Mouse (Mus musculus) lung, postnatal 0 days (tissue): ENCODE measurements around the gene Dolk.

ENCODE experiments used
- CTCF ChIP-seq: IDR thresholded peaks from 2 replicates; pipeline ENCODE4 v1.5.1; 2016; ENCODE audit warnings: antibody characterized with exemption, mild to moderate bottlenecking
- EP300 ChIP-seq: IDR thresholded peaks from 2 replicates; pipeline ENCODE4 v1.6.1; 2016; ENCODE audit warnings: antibody characterized with exemption, mild to moderate bottlenecking, control low read depth

DNA sequence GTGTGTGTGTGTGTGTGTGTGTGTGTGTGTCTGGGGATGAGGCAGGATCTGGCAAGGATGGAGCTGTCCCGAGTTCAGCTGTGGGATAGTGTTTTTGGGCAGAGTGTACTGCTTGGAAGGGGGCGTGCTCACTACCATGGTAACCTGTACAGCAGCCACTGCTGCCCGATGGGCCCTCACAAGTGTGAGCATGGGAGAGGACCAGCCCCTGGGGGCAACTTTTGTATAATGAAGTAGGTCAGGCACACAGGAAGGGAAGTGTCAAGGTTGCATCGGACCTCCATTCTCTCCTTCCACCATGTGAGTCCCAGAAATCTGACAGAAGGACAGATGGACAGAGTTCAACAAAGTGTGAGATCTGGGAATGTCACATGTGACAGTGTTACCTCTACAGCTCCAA, 38.5 kb downstream of the Dolk start:
- no peak for TF ChIP-seq CTCF
- TF ChIP-seq EP300: no peak
